Mouse (Mus musculus): Measurements from ENCODE around the gene Kat2b. TPM values are rescaled to one million over a fixed set of nuclear protein-coding genes. Genes with fewer than 3 reads are reported as not detected.

Gene Kat2b
- polyA plus RNA-seq, 1 experiment from 2014 or later, result 11.0 TPM

DNA sequence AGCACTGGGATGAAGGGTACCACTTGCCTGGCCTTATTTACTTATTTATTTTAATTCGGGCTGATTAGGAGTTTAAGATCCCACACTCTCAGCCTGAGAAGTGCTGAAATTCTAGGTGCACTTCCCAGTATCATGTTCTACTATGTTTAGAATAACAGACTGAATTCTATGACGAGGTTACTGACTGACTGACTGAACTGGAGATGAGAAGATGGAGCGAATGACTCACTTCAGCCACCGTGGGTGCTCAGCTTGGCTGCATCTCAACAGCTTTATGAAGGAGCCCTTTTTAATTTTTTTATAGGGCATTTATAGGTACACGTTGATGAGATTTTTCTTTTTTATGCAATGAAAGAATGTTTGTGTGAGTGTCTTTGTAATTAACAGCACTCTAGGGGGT lies 11.1 kb downstream of the Kat2b start:
- Histone ChIP-seq H3K4me3 (ENCODE audit: low read depth, low read length) (no peak overlapping the region), H3K27ac (ENCODE audit: low read depth, low read length) (no peak overlapping the region), H3K4me2 (no peak overlapping the region), H3K9me3 (replicated peaks; ENCODE audit: control insufficient read depth, low read length) (no peaks in the 10 kb centered on the region), H3K27me3 (ENCODE audit: control insufficient read depth, insufficient read depth, low read length) (no peaks in the 10 kb centered on the region), H3K4me1 (ENCODE audit: control insufficient read depth, insufficient read depth, low read length) (peaks cover 27% of the 10 kb centered on the region), H3K36me3 (ENCODE audit: control insufficient read depth, insufficient read depth, low read length) (no peaks in the 10 kb centered on the region), H3K9ac (ENCODE audit: low read depth, low read length) (no peak overlapping the region)
- WGBS (ENCODE audit: insufficient replicate concordance), result 63% methylated on average over 5 of the region's 5 CpGs
- no peak for ATAC-seq (replicated peaks; ENCODE audit: insufficient number of reproducible peaks, low FRiP score, low TSS enrichment)

DNA sequence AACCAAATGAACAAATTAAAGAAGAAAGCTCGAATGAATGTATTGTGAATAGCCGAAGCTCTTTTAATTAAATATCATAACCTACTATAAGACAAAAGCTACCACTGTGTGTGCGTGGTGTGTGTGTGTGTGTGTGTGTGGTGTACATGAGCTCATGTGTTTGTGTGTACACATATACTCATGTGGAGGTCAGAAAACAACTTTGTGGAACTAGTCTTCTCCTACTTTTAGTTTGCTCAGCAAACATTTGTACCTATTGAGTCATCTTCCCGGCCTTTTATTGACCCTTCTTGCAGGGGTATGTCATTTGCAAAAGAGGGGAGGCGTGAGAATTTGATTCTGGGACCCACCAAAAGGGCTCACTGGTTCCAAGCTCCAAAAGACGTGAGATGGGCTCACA lies 11.6 kb downstream of the Kat2b start:
- H3K4me2 ChIP-seq, result peak overlapping the region; percentile 35; the same call in 1 of the 2 replicates
- ATAC-seq (replicated peaks; ENCODE audit: insufficient number of reproducible peaks, low FRiP score, low TSS enrichment), result no peak
- peak overlapping the region; percentile 60; the same call in 1 of the 2 replicates for H3K27ac ChIP-seq (ENCODE audit: low read depth, low read length)
- H3K36me3 ChIP-seq (ENCODE audit: control insufficient read depth, insufficient read depth, low read length), result no peaks in the 10 kb centered on the region
- H3K9me3 ChIP-seq (replicated peaks; ENCODE audit: control insufficient read depth, low read length), result no peaks in the 10 kb centered on the region
- H3K27me3 ChIP-seq (ENCODE audit: control insufficient read depth, insufficient read depth, low read length), result no peaks in the 10 kb centered on the region
- H3K4me1 ChIP-seq (ENCODE audit: control insufficient read depth, insufficient read depth, low read length), result peaks cover 26% of the 10 kb centered on the region
- H3K9ac ChIP-seq (ENCODE audit: low read depth, low read length), result no peak overlapping the region
- H3K4me3 ChIP-seq (ENCODE audit: low read depth, low read length), result no peak overlapping the region
- WGBS (ENCODE audit: insufficient replicate concordance), result 73% methylated on average over 6 of the region's 6 CpGs

DNA sequence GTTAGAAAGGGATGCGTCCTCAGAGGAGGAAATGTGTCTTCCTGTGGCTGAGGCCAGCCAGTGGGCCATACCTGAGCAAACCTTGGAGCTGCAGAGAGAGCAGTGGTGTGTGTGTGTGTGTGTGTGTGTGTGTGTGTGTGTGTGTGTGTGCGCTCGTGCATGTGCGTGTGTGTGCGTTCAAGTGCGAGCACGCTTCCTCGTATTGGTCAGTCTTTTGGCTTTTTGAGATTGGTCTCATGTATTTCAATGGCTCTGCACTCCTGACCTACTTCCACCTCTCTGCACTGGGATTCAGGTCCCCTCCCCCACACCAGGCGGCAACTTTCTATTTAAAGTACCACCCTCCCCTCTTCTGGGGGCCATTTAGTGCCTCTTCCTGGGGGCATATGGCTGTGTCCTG lies 12.1 kb downstream of the Kat2b start:
- Histone ChIP-seq H3K27me3 (ENCODE audit: control insufficient read depth, insufficient read depth, low read length) (no peaks in the 10 kb centered on the region), H3K36me3 (ENCODE audit: control insufficient read depth, insufficient read depth, low read length) (no peaks in the 10 kb centered on the region), H3K4me2 (peak overlapping the region; percentile 35), H3K4me3 (ENCODE audit: low read depth, low read length) (no peak overlapping the region), H3K4me1 (ENCODE audit: control insufficient read depth, insufficient read depth, low read length) (peaks cover 27% of the 10 kb centered on the region), H3K9ac (ENCODE audit: low read depth, low read length) (no peak overlapping the region), H3K9me3 (replicated peaks; ENCODE audit: control insufficient read depth, low read length) (no peaks in the 10 kb centered on the region), H3K27ac (ENCODE audit: low read depth, low read length) (peak overlapping the region; percentile 60)
- 50% methylated on average over 9 of the region's 9 CpGs for WGBS (ENCODE audit: insufficient replicate concordance)
- peak; percentile 57; the same call in 1 of the 2 replicates for ATAC-seq (replicated peaks; ENCODE audit: insufficient number of reproducible peaks, low FRiP score, low TSS enrichment)

DNA sequence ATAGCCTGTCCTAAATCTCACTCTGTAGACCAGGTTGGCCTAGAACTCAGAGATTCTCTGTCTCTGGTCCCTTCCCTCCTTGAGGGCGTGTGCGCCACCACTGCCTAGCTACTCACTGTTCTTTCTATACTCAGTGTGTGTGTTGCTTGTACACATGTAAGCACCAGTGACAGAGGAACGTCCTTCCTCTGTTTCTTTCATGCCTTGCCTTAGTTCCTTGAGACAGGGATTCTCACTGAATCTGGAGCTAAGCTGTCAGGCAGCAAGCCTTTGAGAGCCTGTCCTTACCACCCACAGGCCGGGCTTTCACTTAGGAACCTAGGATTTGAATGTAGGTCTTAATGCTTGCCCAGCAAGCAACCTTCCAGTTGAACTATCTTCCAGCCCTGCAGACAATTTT lies 13.0 kb downstream of the Kat2b start:
- WGBS (ENCODE audit: insufficient replicate concordance), result 54% methylated on average over 4 of the region's 4 CpGs
- peaks cover 33% of the 10 kb centered on the region for H3K4me1 ChIP-seq (ENCODE audit: control insufficient read depth, insufficient read depth, low read length)
- H3K27ac ChIP-seq (ENCODE audit: low read depth, low read length), result peak overlapping the region; percentile 60
- no peaks in the 10 kb centered on the region for H3K9me3 ChIP-seq (replicated peaks; ENCODE audit: control insufficient read depth, low read length)
- H3K4me2 ChIP-seq, result no peak overlapping the region
- no peaks in the 10 kb centered on the region for H3K27me3 ChIP-seq (ENCODE audit: control insufficient read depth, insufficient read depth, low read length)
- ATAC-seq (replicated peaks; ENCODE audit: insufficient number of reproducible peaks, low FRiP score, low TSS enrichment), result no peak
- no peak overlapping the region for H3K4me3 ChIP-seq (ENCODE audit: low read depth, low read length)
- no peak overlapping the region for H3K9ac ChIP-seq (ENCODE audit: low read depth, low read length)
- H3K36me3 ChIP-seq (ENCODE audit: control insufficient read depth, insufficient read depth, low read length), result no peaks in the 10 kb centered on the region

DNA sequence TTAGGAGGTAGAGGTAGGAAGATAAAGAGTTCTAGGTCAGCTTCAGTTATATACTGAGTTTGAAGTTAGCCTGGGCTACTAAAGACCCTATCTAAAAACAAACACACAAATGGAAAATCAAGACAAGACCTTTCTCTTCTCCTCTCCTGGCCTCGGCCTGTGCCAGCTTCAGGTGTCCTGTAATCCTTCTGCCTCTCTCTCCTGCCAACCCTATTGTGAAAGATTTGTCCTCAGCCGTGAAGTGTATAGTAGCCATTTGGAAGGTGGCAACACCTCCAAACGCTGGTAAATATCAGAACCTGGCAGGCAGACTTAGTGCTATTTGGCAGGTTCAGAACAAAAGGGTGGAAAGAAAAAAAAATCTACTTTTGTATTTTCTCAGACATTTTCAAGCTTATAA lies 13.6 kb downstream of the Kat2b start:
- H3K9ac ChIP-seq (ENCODE audit: low read depth, low read length), result no peak overlapping the region
- peaks cover 33% of the 10 kb centered on the region for H3K4me1 ChIP-seq (ENCODE audit: control insufficient read depth, insufficient read depth, low read length)
- H3K9me3 ChIP-seq (replicated peaks; ENCODE audit: control insufficient read depth, low read length), result no peaks in the 10 kb centered on the region
- ATAC-seq (replicated peaks; ENCODE audit: insufficient number of reproducible peaks, low FRiP score, low TSS enrichment), result no peak
- H3K4me3 ChIP-seq (ENCODE audit: low read depth, low read length), result no peak overlapping the region
- H3K4me2 ChIP-seq, result no peak overlapping the region
- no peaks in the 10 kb centered on the region for H3K27me3 ChIP-seq (ENCODE audit: control insufficient read depth, insufficient read depth, low read length)
- no peak overlapping the region for H3K27ac ChIP-seq (ENCODE audit: low read depth, low read length)
- WGBS (ENCODE audit: insufficient replicate concordance), result 60% methylated on average over 3 of the region's 3 CpGs
- no peaks in the 10 kb centered on the region for H3K36me3 ChIP-seq (ENCODE audit: control insufficient read depth, insufficient read depth, low read length)

GRCm38 (mm10) chr17:53582026-53582585 lies 15.4 kb downstream of the Kat2b start:
- no peak overlapping the region for H3K4me2 ChIP-seq
- peaks cover 45% of the 10 kb centered on the region for H3K4me1 ChIP-seq (ENCODE audit: control insufficient read depth, insufficient read depth, low read length)
- no peak for ATAC-seq (replicated peaks; ENCODE audit: insufficient number of reproducible peaks, low FRiP score, low TSS enrichment)
- no peak overlapping the region for H3K9ac ChIP-seq (ENCODE audit: low read depth, low read length)
- H3K9me3 ChIP-seq (replicated peaks; ENCODE audit: control insufficient read depth, low read length), result no peaks in the 10 kb centered on the region
- H3K36me3 ChIP-seq (ENCODE audit: control insufficient read depth, insufficient read depth, low read length), result no peaks in the 10 kb centered on the region
- no peak overlapping the region for H3K4me3 ChIP-seq (ENCODE audit: low read depth, low read length)
- WGBS (ENCODE audit: insufficient replicate concordance), result 48% methylated on average over 4 of the region's 4 CpGs
- no peaks in the 10 kb centered on the region for H3K27me3 ChIP-seq (ENCODE audit: control insufficient read depth, insufficient read depth, low read length)
- no peak overlapping the region for H3K27ac ChIP-seq (ENCODE audit: low read depth, low read length)

DNA sequence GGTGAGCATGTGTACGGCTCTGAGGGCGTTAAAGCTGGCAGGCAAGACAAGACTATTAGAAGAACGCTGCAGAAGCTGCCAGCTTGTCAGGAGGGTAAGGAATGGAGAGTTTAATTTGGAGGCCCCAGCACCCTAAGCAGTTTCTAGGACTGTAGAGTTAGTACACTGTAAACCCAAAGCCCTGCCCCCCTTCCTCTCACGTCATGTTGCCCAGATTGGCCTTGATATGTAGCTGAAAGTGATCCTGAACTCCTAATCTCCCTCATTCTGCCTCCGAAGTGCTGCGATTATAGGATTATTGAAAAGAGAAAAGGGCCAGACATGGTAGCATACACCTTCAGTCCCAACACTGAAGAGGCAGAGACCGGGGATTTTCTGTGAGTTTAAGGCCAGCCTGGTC lies 16.1 kb downstream of the Kat2b start:
- 89% methylated on average over 7 of the region's 7 CpGs for WGBS (ENCODE audit: insufficient replicate concordance)
- Histone ChIP-seq H3K9ac (ENCODE audit: low read depth, low read length) (no peak overlapping the region), H3K36me3 (ENCODE audit: control insufficient read depth, insufficient read depth, low read length) (no peaks in the 10 kb centered on the region), H3K4me1 (ENCODE audit: control insufficient read depth, insufficient read depth, low read length) (peaks cover 48% of the 10 kb centered on the region), H3K4me3 (ENCODE audit: low read depth, low read length) (no peak overlapping the region), H3K27me3 (ENCODE audit: control insufficient read depth, insufficient read depth, low read length) (no peaks in the 10 kb centered on the region), H3K27ac (ENCODE audit: low read depth, low read length) (no peak overlapping the region), H3K4me2 (no peak overlapping the region), H3K9me3 (replicated peaks; ENCODE audit: control insufficient read depth, low read length) (no peaks in the 10 kb centered on the region)
- no peak for ATAC-seq (replicated peaks; ENCODE audit: insufficient number of reproducible peaks, low FRiP score, low TSS enrichment)

GRCm38 (mm10) chr17:53583846-53584579 lies 17.4 kb downstream of the Kat2b start:
- H3K36me3 ChIP-seq (ENCODE audit: control insufficient read depth, insufficient read depth, low read length), result no peaks in the 10 kb centered on the region

More at GRCm38 (mm10) chr17:53583846-53584579, 17.4 kb downstream of the Kat2b start:
- H3K9ac ChIP-seq (ENCODE audit: low read depth, low read length), result no peak overlapping the region
- H3K4me1 ChIP-seq (ENCODE audit: control insufficient read depth, insufficient read depth, low read length), result peaks cover 48% of the 10 kb centered on the region
- no peak for ATAC-seq (replicated peaks; ENCODE audit: insufficient number of reproducible peaks, low FRiP score, low TSS enrichment)
- no peak overlapping the region for H3K27ac ChIP-seq (ENCODE audit: low read depth, low read length)
- WGBS (ENCODE audit: insufficient replicate concordance), result 73% methylated on average over 11 of the region's 11 CpGs
- H3K27me3 ChIP-seq (ENCODE audit: control insufficient read depth, insufficient read depth, low read length), result no peaks in the 10 kb centered on the region
- H3K4me3 ChIP-seq (ENCODE audit: low read depth, low read length), result no peak overlapping the region
- no peaks in the 10 kb centered on the region for H3K9me3 ChIP-seq (replicated peaks; ENCODE audit: control insufficient read depth, low read length)
- H3K4me2 ChIP-seq, result no peak overlapping the region
